Mouse (Mus musculus): ENCODE data around the gene Notum.
A peak's percentile ranks its signal among the peaks of the same experiment; 100 is the strongest.

The Notum gene

DNA sequence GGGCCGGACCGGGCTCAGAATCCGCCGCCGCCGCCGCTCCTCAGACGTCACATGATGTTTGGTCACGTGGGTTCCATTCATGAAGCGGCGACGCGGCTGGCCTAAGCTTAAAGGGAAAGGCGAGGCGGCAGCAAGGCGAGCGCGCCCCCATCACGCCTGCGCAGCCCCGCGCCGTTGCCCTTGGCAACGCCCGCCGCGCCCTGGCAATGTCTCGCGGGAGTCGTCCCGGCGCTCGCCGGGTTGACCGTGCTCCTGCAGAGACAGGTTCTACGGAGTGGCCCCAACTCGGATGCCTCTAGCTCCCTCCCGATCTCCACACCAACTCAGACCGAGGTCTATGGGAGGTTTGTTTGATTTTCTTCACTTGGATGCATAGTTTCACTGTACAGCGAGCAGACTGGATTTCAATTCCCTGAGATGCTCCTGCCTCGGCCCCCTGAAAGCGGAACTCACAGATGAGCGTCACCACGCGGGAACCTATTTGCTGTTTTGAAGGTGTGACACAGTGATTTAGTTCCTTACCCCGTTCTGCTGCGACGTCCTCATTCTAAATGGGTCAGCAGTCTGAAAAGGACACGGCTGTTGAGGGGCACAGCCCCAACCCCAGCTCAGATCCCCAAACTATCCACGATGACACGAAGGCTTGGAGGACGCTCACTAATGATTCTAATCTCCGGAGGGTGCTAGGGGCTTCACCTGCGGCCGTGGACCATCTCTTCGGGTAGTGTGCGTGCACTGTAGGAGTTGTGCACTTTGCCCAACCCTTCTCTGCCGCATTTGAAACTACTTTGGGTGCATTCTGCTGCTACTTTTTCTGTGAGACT lies 27.2 kb downstream of the Notum start, which contains the start of gene Mafg:
Gene Mafg, minus strand, starts transcription at position 81 of the 824 bp plus-strand sequence.
- peak; percentile 94 for DNase-seq (ENCODE audit: low spot score)

DNA sequence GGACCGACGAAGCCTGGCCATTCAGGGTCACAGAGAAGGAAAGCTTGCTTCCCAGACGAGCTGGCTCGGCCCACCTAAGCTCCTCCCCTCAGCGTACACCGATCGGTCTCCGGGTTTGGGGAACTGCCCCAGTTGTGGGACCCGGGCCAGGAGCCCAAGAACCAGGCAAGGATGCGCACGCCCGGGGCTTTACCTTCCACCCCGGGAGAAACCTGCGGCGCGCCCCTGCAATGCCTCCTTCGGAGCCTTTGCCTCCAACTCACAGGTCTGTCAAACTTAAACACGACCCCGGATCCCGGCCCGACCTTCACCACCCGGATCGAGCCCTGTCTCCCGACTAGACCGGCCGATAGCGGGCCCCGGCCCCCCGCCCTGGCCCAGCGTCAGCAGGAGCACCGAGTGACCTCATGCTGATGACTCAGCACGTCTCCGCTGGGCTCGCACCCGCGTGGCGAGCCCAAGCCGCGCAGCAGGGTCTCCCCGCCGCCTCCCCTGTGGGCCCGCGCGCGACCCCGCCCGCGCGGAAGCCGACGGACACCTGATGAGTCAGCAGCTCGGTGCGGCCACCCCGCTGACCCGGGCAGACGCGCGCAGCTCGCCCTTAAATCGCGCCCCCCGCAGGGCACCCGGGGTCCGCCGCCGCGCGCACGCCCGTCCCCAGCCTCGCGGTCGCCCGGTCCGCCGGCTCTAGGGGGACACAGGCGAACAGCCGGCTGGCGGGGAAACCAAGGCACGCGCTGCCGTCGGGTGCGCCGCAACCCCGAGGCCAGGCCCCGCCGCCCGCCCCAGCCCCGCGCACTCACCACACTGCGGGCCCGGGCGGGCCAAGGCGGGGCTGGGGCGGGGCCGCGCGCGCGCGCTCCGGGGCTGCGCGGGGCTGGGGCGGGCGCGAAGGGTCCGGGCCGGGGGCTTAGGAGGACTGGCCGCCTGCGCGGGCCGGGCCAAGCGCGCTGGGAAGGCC lies 28.1 kb downstream of the Notum start:
- peak; percentile 70 for DNase-seq (ENCODE audit: low spot score)

DNA sequence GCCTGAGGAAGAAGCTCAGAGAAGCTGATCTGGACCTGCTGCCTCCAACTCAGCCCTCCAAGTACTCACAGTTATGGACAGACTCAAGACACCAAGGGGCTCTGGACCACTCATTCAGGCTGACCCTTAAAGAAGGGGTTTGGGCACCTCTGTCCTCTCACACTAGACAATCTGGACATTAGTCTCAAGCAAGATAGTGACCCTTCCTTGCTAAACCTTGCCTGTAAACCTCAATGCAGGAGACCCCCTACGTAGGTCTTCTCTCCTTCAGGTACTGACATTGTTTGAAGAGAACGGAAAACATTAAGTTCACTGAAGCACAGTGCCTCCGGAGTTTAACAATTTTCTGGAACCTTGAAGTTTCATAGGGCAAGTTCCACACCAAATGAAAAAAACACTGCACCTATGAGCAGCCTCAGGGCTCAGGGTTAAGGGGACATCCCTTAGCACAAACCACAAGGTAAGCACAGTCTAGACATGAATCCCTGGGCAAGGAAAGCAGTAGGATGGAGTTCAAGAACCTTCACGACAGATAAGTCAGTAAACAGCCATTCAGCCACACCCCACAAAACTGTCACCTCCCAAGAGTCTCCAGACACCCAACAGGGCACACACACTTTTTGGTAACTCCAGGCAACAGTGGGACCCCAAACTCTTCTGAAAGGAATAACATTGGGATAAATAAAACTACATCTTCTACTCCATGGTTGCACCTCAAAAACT lies 29.1 kb downstream of the Notum start:
- peak; percentile 3 for DNase-seq (ENCODE audit: low spot score)

DNA sequence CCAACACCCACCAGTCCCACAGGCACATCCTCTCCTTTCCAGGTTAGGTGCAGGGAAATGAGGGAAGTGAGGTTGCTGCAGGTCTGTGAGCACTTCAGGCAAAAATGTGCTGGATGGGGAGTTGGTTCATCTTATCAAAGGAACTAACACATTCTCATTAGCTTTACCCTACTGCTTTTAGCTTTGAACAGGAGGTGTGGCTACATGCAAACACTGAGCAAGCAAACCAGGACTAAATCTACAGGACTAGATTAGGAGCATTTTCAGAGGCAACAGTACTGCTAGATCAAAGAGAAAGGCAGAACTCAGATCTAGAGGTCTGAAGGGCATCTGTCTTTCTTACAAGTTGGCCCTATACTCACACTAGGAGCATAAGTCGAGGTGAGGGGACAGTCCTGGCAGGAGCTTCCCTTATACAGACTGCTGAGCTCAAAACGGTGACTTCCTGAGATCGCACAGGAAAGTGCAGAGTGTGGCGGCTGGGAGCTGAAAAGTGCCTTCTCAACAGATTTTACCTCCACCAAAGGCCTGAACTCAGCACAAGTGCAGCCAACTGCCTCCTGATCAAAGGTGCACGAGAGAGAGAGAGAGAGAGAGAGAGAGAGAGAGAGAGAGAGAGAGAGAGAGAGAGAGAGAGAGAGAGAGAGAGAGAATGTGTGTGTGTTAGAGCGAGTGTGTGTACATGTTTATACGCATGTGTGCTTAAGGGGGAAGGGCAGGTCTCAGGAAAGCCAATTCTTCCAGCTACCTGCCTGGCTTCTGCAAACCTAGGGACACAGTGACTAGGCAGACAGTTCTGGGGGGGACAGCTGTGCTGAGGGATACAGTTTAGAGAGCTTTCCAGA lies 29.9 kb downstream of the Notum start:
- DNase-seq (ENCODE audit: low spot score) = peak; percentile 14

DNA sequence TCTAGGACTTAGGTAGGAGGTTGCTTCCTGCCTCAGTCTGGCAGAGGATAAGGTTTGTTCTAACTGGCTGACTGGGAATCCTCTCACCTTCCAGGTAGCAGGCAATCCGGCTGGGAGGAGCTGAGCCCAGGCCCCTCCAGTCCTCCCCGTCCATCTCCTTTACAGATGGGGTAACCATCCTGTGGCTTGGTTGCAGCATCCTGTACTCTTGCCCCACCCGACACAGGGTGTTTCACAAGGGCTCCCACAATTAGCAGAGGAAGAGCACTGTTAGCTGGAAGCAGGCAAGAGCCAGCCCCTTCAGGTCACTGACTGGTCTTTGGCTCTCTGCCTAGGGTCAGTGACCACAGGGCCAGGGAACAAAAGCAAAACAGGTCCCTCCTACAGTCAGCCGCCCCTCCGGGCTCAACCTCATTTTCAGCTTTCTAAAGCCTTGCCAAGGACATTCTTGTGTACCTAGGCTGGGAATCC lies 30.5 kb downstream of the Notum start:
- DNase-seq (ENCODE audit: low spot score) = peak; percentile 15

DNA sequence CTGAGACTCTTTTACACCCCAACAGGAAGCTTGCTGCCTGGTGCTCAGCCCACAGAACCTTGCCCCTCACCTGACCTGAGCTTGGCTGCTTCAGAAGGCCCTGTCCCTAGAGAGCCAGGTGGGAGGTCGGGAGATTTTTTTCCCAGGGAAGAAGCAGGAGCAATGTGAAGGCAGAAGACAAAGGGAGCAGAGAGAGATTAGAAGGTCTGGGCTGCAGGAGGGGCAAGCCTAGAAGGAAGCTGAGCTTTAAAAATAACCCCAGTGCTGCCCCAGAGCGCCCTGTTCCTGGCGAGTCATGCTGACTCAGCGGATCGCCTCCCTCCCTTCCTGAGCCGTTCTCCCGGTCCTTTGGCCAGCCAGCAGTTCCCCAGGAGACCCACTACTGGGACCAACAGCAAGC lies 31.1 kb downstream of the Notum start:
- peak; percentile 9 for DNase-seq (ENCODE audit: low spot score)

DNA sequence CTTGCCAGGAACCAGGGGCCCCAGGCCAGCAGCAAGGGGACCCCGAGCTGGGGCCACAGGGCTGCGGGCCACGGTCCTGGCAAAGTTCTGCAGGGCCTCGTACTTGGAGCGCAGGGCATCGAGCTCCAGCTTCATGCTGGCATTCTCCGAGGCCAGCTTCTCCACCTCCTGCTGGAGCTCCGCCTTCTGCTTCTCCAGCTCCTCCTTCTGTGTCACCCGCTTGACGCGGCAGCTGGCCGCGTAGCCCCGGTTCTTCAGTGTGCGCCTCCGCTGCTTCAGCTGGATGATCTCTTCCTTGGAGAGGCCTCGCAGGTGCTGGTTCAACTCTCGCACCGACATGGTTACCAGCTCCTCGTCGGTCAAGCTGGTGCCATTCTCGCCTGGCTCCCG lies 31.6 kb downstream of the Notum start:
- DNase-seq (ENCODE audit: low spot score) = no peak

DNA sequence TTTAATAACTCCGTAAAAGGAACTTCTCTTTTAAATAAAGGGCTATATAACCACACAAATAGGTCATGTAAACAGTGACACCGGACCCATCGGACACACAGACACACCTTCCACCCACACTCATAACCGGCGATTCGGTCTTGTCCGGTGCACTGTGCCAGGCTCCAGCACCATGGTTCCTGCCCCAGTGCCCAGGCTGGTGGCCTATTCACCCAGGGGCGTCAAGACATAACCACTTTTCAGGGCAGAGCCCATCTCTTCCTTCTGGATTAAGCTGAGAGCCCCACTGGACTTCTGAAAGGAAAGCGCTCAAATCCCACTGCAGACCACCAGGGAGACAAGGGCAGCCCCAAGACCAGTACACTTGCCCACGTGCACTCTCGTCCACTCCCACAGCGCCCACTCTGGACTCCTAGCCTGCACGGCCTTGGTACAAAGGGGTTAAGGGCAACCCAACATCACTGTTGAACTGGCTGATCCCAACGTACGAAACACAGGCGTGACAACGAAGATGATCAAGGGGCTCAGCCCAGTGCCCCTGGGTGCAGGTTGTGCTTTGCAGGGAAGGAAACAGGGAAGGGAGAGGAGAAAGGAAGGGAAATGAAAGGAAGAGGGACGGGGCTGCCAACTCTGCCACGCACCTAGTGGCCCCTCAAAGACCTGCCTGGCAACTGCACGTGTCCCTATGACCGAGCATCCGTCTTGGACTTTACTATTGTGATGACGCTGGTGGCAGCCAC lies 32.2 kb downstream of the Notum start:
- no peak for DNase-seq (ENCODE audit: low spot score)

DNA sequence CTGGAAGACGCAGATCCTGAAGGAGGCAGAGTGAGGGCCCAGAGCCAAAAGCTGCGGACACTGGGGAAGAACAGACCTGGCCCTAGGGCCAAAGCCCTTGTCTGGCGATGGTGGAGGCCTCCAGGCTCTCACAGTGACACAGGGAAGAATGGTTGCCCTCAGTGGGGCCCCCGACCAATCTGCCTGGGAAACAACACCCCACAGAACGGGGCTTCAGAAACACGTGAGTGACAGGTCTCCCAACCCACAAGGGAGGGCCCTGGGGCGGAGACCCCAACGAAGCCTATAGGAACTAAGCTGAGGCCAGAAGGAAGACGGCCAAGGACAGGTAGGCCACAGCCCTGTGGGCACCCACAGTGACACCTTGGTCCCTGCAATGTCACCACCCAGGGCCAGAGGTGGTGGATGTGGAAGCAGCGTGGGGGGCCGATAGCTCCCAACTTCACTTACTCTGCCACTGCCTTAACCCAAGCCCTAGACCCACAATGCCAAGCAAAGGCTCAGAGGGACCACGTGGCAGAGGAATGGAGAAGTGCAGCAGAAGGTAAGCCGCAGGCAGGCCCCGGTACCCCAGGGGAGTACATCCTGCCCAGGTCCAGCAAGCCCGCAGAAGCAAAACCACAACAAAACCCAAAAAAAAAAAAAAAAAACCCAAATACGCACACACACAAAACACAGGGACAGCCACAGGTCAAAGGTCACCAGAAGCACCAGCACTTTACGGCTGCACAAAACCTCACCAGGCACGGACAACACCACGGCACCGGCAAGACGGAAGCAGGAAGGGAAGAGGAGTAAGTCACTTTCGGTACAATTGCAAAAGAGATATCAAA lies 33.3 kb downstream of the Notum start:
- no peak for DNase-seq (ENCODE audit: low spot score)

DNA sequence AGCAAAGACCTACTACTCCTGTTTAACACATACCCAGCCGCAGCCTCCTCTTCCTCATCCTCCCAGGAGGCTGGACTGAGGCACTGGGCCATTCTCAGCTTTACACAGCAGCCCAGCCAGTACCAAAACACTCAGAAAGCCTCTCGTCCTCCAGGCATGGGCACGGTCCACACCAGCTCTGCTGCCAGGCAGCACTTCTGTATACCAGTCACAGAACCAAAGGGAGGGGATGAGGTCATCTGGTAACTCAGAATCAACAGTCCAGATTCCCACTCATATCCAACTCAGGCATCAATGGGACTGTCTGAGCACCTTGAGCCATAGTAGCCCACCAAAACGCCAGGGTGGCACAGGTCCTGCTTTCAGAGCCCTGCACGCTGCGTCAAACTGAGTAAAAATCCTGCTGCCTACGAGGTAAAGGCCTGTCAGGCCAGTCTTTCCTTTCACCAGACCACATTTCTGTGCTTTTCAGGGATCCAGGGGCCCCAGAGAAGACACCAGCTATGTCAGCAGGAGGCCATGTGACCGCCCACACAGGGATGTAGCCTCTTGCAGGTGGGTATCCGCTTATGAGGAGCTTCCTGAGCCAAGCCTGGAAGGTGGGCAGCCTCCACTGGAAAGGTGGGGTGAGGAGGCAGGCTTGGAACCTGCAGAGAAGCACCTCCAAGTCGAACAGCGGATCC lies 34.0 kb downstream of the Notum start:
- DNase-seq (ENCODE audit: low spot score) = no peak

DNA sequence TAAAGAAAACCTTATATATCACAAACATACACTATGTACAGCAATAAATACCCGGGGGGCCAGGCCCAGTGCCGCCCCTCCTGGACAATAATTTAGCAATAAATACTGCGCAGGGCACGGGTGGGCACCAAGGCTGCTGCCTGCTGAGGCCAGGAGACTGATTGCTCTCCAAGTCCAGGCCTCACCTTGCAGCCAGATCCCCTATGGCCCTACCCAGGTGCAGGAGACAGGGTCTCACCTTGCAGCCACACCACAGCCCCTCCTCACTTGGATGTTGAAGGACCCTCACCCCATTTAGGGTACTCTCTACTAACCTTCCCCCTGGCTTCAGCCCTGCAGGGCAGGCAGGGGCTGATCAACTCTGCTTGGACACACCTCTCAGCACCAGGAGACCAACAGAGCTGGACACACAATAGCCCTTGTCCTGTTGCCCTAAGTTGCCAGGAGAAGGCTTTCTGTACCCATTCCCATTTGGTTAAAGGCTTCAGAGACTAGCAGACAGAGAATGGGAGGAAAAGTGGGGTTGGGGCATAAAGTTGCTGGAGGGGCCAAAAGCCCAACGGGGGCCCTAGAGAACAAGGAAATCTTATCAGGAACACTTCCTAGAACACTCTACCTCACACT lies 35.7 kb downstream of the Notum start, which contains the start of gene Sirt7:
Gene Sirt7, minus strand, starts transcription at position 89 of the 624 bp plus-strand sequence.
- DNase-seq (ENCODE audit: low spot score) = no peak

DNA sequence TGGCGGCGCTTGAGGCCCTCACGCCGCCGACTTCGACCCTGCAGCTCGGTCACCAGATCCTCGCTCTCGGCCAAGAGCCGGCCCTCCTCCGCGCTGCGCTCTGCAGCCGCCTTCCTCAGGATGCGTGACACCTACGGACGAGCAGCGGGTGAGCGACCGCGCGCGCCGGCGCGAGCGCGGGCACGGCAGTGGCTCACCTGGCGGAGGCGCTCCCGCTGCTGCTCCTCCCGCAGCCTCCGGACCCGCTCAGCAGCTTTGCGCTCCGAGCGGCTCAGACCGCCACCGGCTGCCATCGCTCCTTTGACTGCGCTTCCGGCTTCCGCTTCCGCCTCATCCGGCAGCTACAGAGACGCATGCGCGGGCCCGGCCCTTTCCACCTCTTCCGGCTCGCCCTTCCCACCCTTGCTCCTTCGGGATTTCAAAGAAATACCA lies 36.3 kb downstream of the Notum start:
- peak; percentile 86 for DNase-seq (ENCODE audit: low spot score)

DNA sequence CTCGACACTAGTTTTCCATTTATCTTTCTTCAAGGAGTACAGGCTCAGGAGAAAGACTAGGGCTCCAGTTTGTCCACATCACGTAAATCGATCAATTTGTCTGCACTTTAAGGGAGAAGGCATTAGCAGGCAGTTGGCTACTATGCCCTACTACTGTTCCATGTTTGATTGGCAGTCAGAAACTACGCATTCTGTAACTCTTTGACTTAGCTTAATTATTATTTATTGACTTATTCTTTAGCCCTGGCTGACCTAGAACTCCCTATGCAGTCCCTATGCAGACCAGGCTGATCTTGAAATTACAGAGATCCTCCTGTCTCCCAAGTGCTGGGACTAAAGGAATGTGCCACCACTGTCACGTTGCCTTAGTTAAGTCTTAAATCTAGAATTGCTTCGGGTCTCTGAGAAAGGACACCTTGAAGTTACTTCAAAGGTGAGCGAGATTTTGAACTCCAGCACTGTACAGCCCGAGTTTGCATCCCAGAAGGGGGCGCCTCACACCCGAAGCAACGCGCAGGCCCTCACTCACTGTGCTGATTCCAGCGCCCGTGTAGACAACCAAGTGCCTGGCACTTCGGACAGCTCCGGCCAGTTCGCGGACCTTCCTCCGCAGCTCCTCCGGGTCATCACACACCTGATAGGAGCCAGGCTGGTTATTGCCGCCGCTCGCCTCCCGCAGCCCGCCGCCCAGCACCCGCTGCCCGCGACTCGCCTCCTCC lies 36.9 kb downstream of the Notum start:
- peak; percentile 69 for DNase-seq (ENCODE audit: low spot score)

DNA sequence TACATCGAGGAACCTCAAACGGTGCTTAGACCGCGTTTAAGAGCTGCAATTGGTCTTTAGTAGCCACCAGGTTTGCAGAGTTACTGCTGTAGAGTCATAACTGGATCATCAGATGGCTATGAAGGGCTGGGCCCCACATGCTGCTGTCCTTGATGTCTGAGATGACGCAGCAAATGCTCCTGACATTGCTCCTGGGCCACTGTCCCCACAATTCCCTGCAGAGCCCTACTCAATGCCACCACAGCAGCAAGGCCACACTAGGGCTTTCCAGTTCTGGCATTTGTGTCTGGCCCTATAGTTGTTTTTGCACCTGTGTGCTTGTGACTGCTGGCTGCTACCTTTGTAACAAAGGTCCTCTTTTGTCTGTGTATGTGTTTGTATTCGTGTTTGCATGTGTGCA lies 38.2 kb downstream of the Notum start:
- DNase-seq (ENCODE audit: low spot score) = no peak

DNA sequence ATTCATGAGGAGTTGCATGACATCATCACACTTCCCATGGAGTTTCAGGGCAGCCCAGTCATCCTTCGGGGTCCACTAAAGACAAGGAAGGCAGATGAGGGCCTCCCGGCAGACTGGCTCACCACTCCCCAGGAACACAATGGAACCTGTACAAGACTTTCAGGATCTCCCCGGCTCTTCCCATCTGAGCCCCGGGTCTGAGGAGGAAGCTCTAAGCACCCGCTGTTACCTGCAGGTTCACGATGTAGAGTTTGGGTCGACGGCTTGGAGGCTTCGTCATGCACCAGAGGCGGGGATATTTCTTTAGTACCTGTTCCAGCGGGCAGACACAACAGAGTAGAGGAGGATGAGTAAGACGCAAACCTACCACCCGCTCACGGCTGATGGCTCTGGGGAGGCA lies 40.8 kb downstream of the Notum start:
- no peak for DNase-seq (ENCODE audit: low spot score)

DNA sequence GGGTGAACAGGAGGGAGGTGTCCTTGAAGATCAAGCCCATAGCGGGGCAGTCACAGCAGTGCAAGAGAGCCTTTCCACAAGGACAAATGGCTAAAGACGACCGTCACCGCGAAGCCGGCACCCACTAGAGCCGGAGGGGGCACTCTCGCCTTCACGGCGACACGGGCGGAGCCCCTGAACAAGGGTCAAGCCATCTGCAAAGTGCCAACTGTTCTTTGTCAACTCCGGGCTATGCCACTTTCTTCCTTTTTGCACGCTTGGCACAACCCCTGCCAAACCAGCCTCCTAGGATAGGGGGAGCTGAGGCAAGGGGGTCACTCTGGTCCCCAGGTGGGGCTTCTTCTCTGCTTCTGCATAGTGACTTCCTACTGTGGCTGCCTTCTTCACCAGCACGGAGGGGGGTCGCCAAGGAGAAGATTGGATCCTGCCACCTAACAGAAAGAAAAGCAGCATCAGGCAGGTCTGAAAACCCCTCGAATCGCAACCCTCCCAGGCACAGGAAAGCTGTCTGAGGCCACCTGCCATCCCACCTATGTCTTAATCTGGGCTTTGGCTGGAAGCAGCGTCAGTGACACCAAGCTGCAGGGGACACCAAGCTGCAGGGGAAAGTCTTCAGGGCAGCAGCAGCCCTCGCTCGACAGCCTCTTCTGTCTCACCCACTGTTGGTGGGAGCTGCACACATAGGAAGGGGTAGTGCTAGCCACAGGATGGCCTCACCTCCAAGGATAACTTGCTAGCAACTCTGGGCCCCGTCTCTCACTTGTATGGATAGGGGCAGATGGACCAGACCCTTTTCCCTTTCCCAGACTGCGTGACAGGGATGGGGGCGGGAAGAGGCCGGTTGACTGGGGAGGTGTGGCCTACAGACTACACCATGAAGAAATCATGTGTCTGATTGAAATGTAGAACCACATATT lies 42.1 kb downstream of the Notum start:
- DNase-seq (ENCODE audit: low spot score) = no peak

All from layer of hippocampus, adult 11-12 months (tissue).